Mouse (Mus musculus): ENCODE data around the gene Wdr76.
"Not testable (repeated sequence)": the region's sequence is repeated elsewhere in the genome, so short reads cannot be mapped to it uniquely, and the experiment has no call there.

The Wdr76 gene

DNA sequence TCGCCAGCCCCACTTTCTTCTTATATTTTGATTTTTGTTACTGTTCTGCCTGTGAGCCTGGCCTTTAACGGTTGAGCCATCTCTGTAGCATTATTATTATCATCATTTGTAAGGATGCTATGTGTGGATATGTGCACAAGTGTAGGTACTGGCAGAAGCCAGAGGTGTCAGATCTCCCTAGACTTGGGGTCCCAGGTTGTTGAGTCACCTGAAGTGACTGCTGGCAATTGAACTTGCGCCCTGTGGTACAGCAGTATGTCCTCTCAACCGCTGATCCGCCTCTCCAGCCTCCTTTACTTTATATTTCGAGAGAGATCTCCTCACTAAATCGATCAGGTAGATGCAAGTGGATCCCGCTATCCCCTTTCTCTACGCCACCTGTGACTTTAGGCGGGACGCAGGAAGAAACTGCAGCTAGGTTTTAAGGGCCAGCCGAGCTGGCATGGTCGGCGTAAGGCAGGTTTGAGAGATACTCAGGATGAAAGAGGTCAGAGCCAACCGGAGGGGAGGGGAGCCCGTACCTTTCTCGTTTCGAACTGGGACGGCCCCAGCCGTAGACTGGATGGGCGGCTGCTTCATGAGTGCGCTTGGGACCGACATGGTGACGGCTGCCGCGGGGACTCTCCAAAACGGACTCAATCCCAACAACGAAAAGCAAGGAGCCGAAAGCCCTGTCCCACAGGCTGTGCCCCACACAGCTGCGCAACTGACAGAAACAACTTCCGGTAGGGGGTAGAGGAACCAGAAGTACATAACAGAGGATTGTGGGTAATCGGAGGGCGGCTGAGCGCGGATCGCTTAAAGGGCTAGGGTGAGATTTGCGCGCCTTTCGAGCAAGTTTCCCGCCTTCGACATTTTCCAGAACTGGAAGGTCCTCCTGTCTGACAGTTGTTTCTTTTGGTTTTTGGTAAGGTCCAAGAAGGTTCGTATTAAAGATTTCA, at the start of gene Wdr76, which contains the start of gene Mfap1a:
Wdr76 (plus strand) TSS at position 782 of the 941 bp plus-strand sequence.
Mfap1a (minus strand) TSS at position 724 of the 941 bp plus-strand sequence.
- peak; percentile 89 for DNase-seq

DNA sequence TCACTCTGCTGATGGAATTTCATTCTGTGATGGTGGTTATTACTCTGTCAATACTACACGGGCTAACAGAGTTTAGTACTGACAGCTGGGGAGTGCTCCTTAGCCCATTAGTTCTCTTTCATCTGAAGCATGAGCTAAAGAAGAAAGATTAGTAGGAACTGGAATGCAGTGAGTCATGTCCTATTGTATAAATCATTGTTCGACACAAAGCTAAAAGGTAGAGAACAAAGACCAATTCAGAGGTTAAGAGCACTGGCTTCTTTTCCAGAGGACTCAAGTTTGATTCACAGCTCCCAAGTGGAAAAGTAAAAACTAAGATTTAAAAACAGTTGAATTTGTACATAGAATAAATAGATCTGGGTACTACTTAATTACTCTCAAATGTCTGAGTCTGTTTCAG, 46.5 kb upstream of the Wdr76 start:
- no peak for DNase-seq

GRCm38 (mm10) chr2:121468982-121469381, 37.5 kb upstream of the Wdr76 start:
- DNase-seq, result not testable (repeated sequence)

GRCm38 (mm10) chr2:121472783-121473182, 33.7 kb upstream of the Wdr76 start:
- not testable (repeated sequence) for DNase-seq

DNA sequence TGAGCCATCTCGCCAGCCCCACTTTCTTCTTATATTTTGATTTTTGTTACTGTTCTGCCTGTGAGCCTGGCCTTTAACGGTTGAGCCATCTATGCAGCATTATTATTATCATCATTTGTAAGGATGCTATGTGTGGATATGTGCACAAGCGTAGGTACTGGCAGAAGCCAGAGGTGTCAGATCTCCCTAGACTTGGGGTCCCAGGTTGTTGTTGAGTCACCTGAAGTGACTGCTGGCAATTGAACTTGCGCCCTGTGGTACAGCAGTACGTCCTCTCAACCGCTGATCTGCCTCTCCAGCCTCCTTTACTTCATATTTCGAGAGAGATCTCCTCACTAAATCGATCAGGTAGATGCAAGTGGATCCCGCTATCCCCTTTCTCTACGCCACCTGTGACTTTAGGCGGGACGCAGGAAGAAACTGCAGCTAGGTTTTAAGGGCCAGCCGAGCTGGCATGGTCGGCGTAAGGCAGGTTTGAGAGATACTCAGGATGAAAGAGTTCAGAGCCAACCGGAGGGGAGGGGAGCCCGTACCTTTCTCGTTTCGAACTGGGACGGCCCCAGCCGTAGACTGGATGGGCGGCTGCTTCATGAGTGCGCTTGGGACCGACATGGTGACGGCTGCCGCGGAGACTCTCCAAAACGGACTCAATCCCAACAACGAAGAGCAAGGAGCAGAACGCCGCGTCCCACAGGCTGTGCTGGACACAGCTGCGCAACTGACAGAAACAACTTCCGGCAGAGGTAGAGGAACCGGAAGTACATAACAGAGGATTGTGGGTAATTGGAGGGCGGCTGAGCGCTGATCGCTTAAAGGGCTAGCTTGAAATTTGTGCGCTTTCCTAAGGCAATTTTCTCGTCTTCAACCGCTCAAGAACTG, 33.0 kb upstream of the Wdr76 start, which contains the start of gene Mfap1b:
Mfap1b (minus strand) TSS at position 767 of the 879 bp plus-strand sequence.
- DNase-seq, result peak; percentile 85

GRCm38 (mm10) chr2:121474180-121474535, 32.4 kb upstream of the Wdr76 start:
- DNase-seq, result no peak

DNA sequence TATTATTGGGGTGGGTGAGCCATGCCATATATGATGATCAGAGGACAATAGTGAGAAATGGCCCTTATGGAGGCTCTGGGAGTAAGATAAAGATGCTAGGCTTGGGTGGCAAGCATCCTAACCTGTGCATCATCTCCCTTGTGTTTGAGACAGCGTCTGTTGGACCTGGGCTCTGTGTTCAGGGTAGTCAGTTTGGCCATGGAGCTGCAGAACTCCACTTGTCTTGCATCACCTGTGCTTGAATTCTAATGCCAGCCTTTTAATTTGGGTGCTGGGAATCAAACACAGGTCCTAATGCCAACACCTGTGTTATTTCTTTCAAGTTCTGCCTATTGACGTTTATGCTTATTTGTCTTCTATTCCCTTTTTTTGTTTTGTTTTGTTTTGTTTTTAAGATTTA, 31.2 kb upstream of the Wdr76 start:
- DNase-seq, result not testable (repeated sequence)

GRCm38 (mm10) chr2:121477491-121478266, 28.8 kb upstream of the Wdr76 start:
- no peak for DNase-seq

- DNase-seq, result peak; percentile 29
Measured at GRCm38 (mm10) chr2:121480498-121480897, 26.0 kb upstream of the Wdr76 start.

DNA sequence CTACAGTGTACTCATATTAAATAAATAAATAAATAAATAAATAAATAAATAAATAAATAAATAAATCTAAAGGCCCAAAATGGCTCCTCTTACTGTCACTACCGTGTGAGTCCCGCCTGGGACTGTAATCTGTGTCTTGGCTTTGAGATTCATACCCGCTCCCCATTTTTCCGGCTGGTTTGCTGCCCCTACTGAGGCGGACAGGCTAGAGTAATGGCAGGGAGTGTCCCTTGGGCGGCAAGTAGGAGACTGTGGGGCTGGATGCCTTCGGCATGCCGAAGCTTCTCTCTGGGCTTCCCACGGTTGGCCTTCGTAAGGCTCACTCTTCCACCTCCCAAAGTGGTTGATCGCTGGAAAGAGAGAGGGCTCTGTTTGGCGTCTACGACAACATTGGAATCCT, 25.6 kb upstream of the Wdr76 start:
- DNase-seq, result not testable (repeated sequence)

- DNase-seq, result no peak
Measured at GRCm38 (mm10) chr2:121483576-121483975, 22.9 kb upstream of the Wdr76 start.

GRCm38 (mm10) chr2:121484403-121484802, 22.1 kb upstream of the Wdr76 start:
- not testable (repeated sequence) for DNase-seq

DNA sequence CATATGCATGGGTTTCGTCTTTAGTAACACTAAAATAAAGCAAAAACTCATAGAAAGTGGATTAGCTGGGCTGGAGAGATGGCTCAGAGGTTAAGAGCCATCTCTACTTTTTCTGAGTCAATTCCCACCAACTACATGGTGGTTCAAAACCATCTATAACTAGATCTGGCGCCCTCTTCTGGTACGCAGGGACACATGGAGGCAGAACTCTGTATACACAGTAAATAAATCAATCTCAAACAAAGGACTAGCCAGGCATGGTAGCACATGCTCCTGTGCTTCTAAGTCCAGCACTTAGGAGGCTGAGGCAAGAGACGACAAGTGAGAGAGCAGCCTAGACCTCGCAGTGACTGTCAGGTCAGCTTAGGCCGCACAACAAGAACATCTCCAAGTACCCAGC, 5.0 kb upstream of the Wdr76 start:
- DNase-seq, result not testable (repeated sequence)

DNA sequence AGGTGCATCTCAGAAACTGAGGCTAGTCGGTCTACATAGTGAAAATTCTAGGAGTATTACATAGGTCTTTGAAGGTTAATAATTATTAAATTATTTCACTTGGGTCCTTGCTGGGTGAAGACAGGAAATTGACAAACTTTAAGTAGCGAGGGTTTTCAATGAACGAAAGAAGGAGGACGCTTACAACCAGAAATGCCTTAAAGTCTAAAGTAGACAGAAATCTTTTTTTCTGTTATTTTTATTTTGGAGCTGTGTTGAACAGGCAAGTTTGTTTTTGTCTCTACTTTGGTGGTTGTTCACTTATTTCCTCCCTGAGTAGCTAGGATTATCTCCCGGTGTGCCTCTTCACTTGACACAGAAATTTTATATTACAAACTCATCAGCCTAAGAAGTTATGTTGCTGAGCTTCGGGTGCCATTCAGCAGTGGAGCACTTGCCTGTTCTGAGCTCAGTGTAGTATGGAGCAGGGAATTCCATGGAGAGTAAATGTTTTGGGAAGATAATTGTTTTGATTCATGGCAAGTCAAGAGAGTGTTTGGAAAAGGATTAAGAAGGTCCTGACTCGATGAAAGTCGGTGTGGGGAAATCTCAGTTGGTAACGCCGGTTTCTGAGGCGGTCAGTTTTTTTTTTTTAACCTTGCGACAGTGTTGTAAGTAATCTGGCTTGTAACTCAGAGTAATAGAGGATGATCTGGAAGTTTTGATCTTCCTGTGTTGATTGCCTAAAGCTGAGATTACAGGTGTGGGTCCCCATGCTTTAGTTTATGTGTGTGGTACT, 839 bp downstream of the Wdr76 start:
- DNase-seq, result no peak

- DNase-seq, result no peak
Measured at GRCm38 (mm10) chr2:121507951-121508330, 1.4 kb downstream of the Wdr76 start.

DNA sequence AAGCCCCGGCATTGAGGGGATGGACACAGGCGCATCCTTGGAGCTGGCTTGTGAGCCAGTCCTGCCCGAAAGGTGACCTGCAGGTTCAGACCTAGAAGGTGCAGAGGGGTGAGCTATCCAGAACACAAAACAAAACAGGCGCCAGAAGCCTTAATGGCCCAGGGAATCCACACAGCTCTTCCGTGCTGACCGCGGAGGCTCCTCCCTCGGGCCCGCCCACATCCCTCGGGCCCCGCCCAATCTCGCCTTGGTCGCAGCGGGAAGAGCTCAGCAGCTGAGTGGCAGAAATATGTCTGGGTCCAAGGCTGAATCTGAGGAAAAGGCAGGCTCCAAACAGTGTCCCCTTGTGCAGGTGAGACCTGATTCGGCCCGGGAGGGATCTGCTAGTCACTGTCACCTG, 3.1 kb downstream of the Wdr76 start:
- peak; percentile 84 for DNase-seq

- DNase-seq, result no peak
Measured at GRCm38 (mm10) chr2:121511401-121511800, 4.9 kb downstream of the Wdr76 start.

DNA sequence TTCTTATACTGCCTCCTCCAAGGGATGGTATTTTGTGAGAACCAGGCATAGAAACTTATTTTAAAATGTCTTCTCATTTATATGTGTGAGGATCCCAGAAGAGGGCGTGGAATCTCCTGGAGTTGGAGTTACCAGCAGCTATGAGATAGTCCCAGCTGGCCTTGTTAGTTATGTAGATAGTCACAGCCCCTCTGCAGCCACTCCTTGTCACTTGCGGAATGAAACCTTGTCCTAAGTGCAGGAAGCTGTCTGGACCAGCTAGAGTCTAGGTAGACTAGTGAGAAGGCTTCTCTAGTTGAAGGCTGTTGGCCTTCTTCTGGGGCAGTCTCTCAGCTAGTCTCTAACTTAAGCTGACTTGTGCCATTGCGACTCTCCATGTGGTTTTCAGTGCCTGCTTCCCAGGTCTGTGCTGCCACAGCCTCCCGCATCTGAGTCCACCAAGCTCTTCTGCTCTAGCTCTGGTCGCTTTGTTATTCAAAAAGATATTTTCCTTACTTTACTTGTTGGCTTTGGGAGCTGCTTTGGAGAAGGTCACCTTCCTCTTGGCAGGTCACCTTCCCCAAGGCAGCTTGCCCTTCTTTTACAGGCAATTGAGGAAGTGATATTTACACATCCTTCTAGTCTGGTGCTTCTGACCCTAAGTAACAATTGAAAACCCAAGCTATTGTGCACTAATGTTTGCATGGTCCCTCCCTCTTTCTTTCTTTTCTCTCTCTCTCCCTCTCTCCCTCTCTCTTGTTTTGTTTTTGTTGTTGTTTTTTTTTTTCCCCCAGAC, 6.7 kb downstream of the Wdr76 start:
- not testable (repeated sequence) for DNase-seq

- DNase-seq, result no peak
Measured at GRCm38 (mm10) chr2:121514211-121514610, 7.7 kb downstream of the Wdr76 start.

- DNase-seq, result no peak
Measured at GRCm38 (mm10) chr2:121518106-121518505, 11.6 kb downstream of the Wdr76 start.

DNA sequence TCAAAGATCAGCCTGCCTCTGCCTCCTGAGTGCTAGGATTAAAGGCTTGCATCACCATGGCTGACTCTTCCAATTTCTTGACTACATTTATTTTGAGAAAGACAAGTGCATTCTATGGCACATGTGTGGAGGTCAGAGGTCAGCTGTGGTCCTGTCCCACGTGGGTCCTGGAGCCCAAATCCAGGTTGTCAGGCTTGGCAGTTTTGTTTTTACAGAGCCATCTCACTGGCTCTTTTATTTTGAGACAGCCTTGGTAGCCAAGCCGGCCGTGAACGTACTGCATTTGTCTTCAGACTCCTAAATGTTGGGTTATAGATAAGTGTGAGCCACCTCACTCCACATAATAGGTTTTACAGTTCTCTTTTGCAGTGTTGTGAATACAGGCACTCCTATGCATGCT, 12.2 kb downstream of the Wdr76 start:
- not testable (repeated sequence) for DNase-seq

Measured in kidney, postnatal 10 days (tissue).